Mouse (Mus musculus): ENCODE results near the gene Rbms3.

The Rbms3 gene

GRCm38 (mm10) chr9:117032690-117033089 lies 597.0 kb downstream of the Rbms3 start:
- DNase-seq, result peak; percentile 53

- DNase-seq, result peak; percentile 82
Observed at GRCm38 (mm10) chr9:117031237-117031636, 598.5 kb downstream of the Rbms3 start.

GRCm38 (mm10) chr9:117030837-117031236 lies 598.9 kb downstream of the Rbms3 start:
- peak; percentile 99 for DNase-seq

- peak; percentile 91 for DNase-seq
Observed at GRCm38 (mm10) chr9:117029953-117030352, 599.8 kb downstream of the Rbms3 start.

- peak; percentile 57 for DNase-seq
Observed at GRCm38 (mm10) chr9:117028586-117028985, 601.1 kb downstream of the Rbms3 start.

- peak; percentile 70 for DNase-seq
Observed at GRCm38 (mm10) chr9:117022086-117022485, 607.6 kb downstream of the Rbms3 start.

- DNase-seq, result peak; percentile 68
Observed at GRCm38 (mm10) chr9:117021506-117021905, 608.2 kb downstream of the Rbms3 start.

- DNase-seq, result peak; percentile 56
Observed at GRCm38 (mm10) chr9:117020216-117020615, 609.5 kb downstream of the Rbms3 start.

- peak; percentile 98 for DNase-seq
Observed at GRCm38 (mm10) chr9:117018741-117019163, 611.0 kb downstream of the Rbms3 start.

GRCm38 (mm10) chr9:117018301-117018700 lies 611.4 kb downstream of the Rbms3 start:
- peak; percentile 71 for DNase-seq

GRCm38 (mm10) chr9:117016605-117017319 lies 613.0 kb downstream of the Rbms3 start:
- peak; percentile 82 for DNase-seq

GRCm38 (mm10) chr9:117013386-117013785 lies 616.3 kb downstream of the Rbms3 start:
- peak; percentile 78 for DNase-seq

GRCm38 (mm10) chr9:117010801-117011200 lies 618.9 kb downstream of the Rbms3 start:
- DNase-seq, result peak; percentile 70

GRCm38 (mm10) chr9:117008194-117008593 lies 621.5 kb downstream of the Rbms3 start:
- DNase-seq, result peak; percentile 34

- DNase-seq, result peak; percentile 56
Observed at GRCm38 (mm10) chr9:117002083-117002482, 627.6 kb downstream of the Rbms3 start.

- DNase-seq, result no peak
Observed at GRCm38 (mm10) chr9:116999186-116999585, 630.5 kb downstream of the Rbms3 start.

- DNase-seq, result peak; percentile 54
Observed at GRCm38 (mm10) chr9:116990321-116990720, 639.4 kb downstream of the Rbms3 start.

- peak; percentile 56 for DNase-seq
Observed at GRCm38 (mm10) chr9:116980801-116981200, 648.9 kb downstream of the Rbms3 start.

GRCm38 (mm10) chr9:116977428-116977827 lies 652.3 kb downstream of the Rbms3 start:
- peak; percentile 68 for DNase-seq

- DNase-seq, result peak; percentile 84
Observed at GRCm38 (mm10) chr9:116976575-116977408, 652.9 kb downstream of the Rbms3 start.

- peak; percentile 61 for DNase-seq
Observed at GRCm38 (mm10) chr9:116975269-116975668, 654.4 kb downstream of the Rbms3 start.

GRCm38 (mm10) chr9:116974134-116974533 lies 655.6 kb downstream of the Rbms3 start:
- DNase-seq, result peak; percentile 68

GRCm38 (mm10) chr9:116973594-116973993 lies 656.1 kb downstream of the Rbms3 start:
- DNase-seq, result peak; percentile 93

GRCm38 (mm10) chr9:116967317-116967716 lies 662.4 kb downstream of the Rbms3 start:
- peak; percentile 70 for DNase-seq
